Mouse (Mus musculus): ENCODE measurements around the gene Ambra1. TPM values are rescaled to one million over a fixed set of nuclear protein-coding genes. Genes with fewer than 3 reads are reported as not detected.

The Ambra1 gene
- polyA plus RNA-seq, 1 experiment, result not detected

- Histone ChIP-seq H3K4me1 (ENCODE audit: control insufficient read depth, insufficient read depth, low read length) (peaks cover 37% of the 10 kb centered on the region), H3K27ac (ENCODE audit: insufficient read depth, low read depth, low read length) (peak overlapping the region; percentile 73), H3K4me3 (ENCODE audit: insufficient read depth, low read depth, low read length) (peak overlapping the region; percentile 93)
- TF ChIP-seq CTCF (IDR thresholded peaks at IDR 0.05; ENCODE audit: insufficient read depth, low read depth, low read length), result no peak
- TF ChIP-seq POLR2A (IDR thresholded peaks at IDR 0.05; ENCODE audit: insufficient read depth, low read depth, low read length), result no peak
- 5% methylated on average over 31 of the region's 31 CpGs for WGBS
Observed at GRCm38 (mm10) chr2:91921181-91921789, 191.4 kb downstream of the Ambra1 start.

- under 1% methylated on average over 64 of the region's 64 CpGs for WGBS
- H3K27ac ChIP-seq (ENCODE audit: insufficient read depth, low read depth, low read length), result peak overlapping the region; percentile 82
- H3K4me1 ChIP-seq (ENCODE audit: control insufficient read depth, insufficient read depth, low read length), result peaks cover 41% of the 10 kb centered on the region
- TF ChIP-seq POLR2A (IDR thresholded peaks at IDR 0.05; ENCODE audit: insufficient read depth, low read depth, low read length), result peak; percentile 45; the same call in 1 of the 2 replicates
- peak; percentile 58; the same call in 1 of the 2 replicates for TF ChIP-seq CTCF (IDR thresholded peaks at IDR 0.05; ENCODE audit: insufficient read depth, low read depth, low read length)
- peak overlapping the region; percentile 93 for H3K4me3 ChIP-seq (ENCODE audit: insufficient read depth, low read depth, low read length)
Observed at GRCm38 (mm10) chr2:91921790-91922570, 192.0 kb downstream of the Ambra1 start.

- Histone ChIP-seq H3K27ac (ENCODE audit: insufficient read depth, low read depth, low read length) (peak overlapping the region; percentile 52), H3K4me3 (ENCODE audit: insufficient read depth, low read depth, low read length) (peak overlapping the region; percentile 93), H3K4me1 (ENCODE audit: control insufficient read depth, insufficient read depth, low read length) (peaks cover 42% of the 10 kb centered on the region)
- 3% methylated on average over 37 of the region's 37 CpGs for WGBS
- TF ChIP-seq CTCF (IDR thresholded peaks at IDR 0.05; ENCODE audit: insufficient read depth, low read depth, low read length) (no peak), POLR2A (IDR thresholded peaks at IDR 0.05; ENCODE audit: insufficient read depth, low read depth, low read length) (no peak)
Observed at GRCm38 (mm10) chr2:91922586-91923414, 192.9 kb downstream of the Ambra1 start.

GRCm38 (mm10) chr2:91923415-91924337 is 193.7 kb downstream of the Ambra1 start:
- 4% methylated on average over 54 of the region's 54 CpGs for WGBS
- peak overlapping the region; percentile 93 for H3K4me3 ChIP-seq (ENCODE audit: insufficient read depth, low read depth, low read length)
- H3K4me1 ChIP-seq (ENCODE audit: control insufficient read depth, insufficient read depth, low read length), result peaks cover 51% of the 10 kb centered on the region
- TF ChIP-seq POLR2A (IDR thresholded peaks at IDR 0.05; ENCODE audit: insufficient read depth, low read depth, low read length), result no peak
- peak; percentile 77 for TF ChIP-seq CTCF (IDR thresholded peaks at IDR 0.05; ENCODE audit: insufficient read depth, low read depth, low read length)
- H3K27ac ChIP-seq (ENCODE audit: insufficient read depth, low read depth, low read length), result peak overlapping the region; percentile 52

- Histone ChIP-seq H3K4me1 (ENCODE audit: control insufficient read depth, insufficient read depth, low read length) (peaks cover 57% of the 10 kb centered on the region), H3K27ac (ENCODE audit: insufficient read depth, low read depth, low read length) (peak overlapping the region; percentile 68), H3K4me3 (ENCODE audit: insufficient read depth, low read depth, low read length) (peak overlapping the region; percentile 27)
- no peak for TF ChIP-seq CTCF (IDR thresholded peaks at IDR 0.05; ENCODE audit: insufficient read depth, low read depth, low read length)
- no peak for TF ChIP-seq POLR2A (IDR thresholded peaks at IDR 0.05; ENCODE audit: insufficient read depth, low read depth, low read length)
- 38% methylated on average over 1 of the region's 1 CpGs for WGBS
Observed at GRCm38 (mm10) chr2:91924726-91925125, 194.8 kb downstream of the Ambra1 start.

GRCm38 (mm10) chr2:91925442-91925841 is 195.5 kb downstream of the Ambra1 start:
- peak overlapping the region; percentile 68; the same call in 1 of the 2 replicates for H3K27ac ChIP-seq (ENCODE audit: insufficient read depth, low read depth, low read length)
- WGBS, result 48% methylated on average over 15 of the region's 15 CpGs

GRCm38 (mm10) chr2:91926949-91927348 is 197.0 kb downstream of the Ambra1 start, which contains the start of gene Chrm4:
Gene Chrm4, plus strand, starts transcription at chr2:91927249.
- no peak within 1 kb of the TSS for H3K27ac ChIP-seq (ENCODE audit: insufficient read depth, low read depth, low read length)
- H3K4me1 ChIP-seq (ENCODE audit: control insufficient read depth, insufficient read depth, low read length), result peaks cover 67% of the 10 kb centered on the region
- WGBS, result 68% methylated on average over 3 of the region's 3 CpGs
- no peak for TF ChIP-seq CTCF (IDR thresholded peaks at IDR 0.05; ENCODE audit: insufficient read depth, low read depth, low read length)
- no peak for TF ChIP-seq POLR2A (IDR thresholded peaks at IDR 0.05; ENCODE audit: insufficient read depth, low read depth, low read length)
- no peak within 1 kb of the TSS for H3K4me3 ChIP-seq (ENCODE audit: insufficient read depth, low read depth, low read length)

More at GRCm38 (mm10) chr2:91925442-91925841, 195.5 kb downstream of the Ambra1 start:
- peaks cover 62% of the 10 kb centered on the region for H3K4me1 ChIP-seq (ENCODE audit: control insufficient read depth, insufficient read depth, low read length)
- TF ChIP-seq CTCF (IDR thresholded peaks at IDR 0.05; ENCODE audit: insufficient read depth, low read depth, low read length) (no peak), POLR2A (IDR thresholded peaks at IDR 0.05; ENCODE audit: insufficient read depth, low read depth, low read length) (no peak)
- peak overlapping the region; percentile 27 for H3K4me3 ChIP-seq (ENCODE audit: insufficient read depth, low read depth, low read length)
